ENCODE assay signal across 40 mouse cellular contexts in the genomic region with DNA sequence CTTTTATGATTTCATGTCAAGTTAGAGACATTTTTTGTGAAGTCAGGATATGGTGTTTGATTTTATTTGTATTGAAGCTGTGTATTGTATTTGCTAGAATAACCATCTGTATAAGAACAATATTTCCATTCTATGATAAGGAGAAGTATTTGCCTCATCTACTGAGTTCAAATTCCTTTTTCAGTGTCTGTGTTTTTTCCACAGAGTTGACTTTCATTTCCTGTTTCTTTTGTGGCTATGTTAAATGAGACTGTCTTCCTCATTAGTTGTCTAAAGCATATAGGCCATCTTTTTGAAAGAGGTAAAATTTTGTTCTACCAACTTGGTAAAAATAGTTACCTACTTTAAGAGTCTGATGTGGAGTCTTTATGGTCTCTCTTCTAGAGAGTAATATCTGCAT. TPM values are rescaled to one million over a fixed set of nuclear protein-coding genes. Genes with fewer than 3 reads are reported as not detected.
"Had no signal": no experiment of that assay in that cellular context is flagged by ENCODE, and none has a peak within 500 bp of the region (broad histone marks: within the 10 kb centered on the region; RNA-seq: fewer than 3 reads in every experiment).

No protein-coding gene starts in this region.

- H3K9me3 ChIP-seq: heart, embryonic 10.5 days; heart, embryonic 12.5 days; hindbrain, embryonic 10.5 days; hindbrain, embryonic 12.5 days; intestine, embryonic 15.5 days; limb, embryonic 13.5 days; limb, embryonic 15.5 days; liver, embryonic 13.5 days had no signal

- H3K4me3 ChIP-seq: heart, embryonic 10.5 days; heart, embryonic 12.5 days; hindbrain, embryonic 10.5 days; hindbrain, embryonic 12.5 days; intestine, embryonic 15.5 days; layer of hippocampus, adult 2 months; left cerebral cortex, adult 2 months; limb, embryonic 13.5 days; limb, embryonic 15.5 days; liver, embryonic 13.5 days had no signal

- H3K36me3 ChIP-seq: heart, embryonic 10.5 days; heart, embryonic 12.5 days; hindbrain, embryonic 10.5 days; hindbrain, embryonic 12.5 days; intestine, embryonic 15.5 days; limb, embryonic 13.5 days; limb, embryonic 15.5 days; liver, embryonic 13.5 days had no signal

- DNase-seq: gastrocnemius, postnatal 14 days; gastrocnemius, postnatal 36 days; heart, adult 18-20 months; heart, postnatal 10 days; heart, postnatal 4 days; kidney, adult 18-20 months; kidney, adult 8-10 months; kidney, postnatal 10 days; kidney, postnatal 25 days; kidney, postnatal 4 days; left cerebral cortex, postnatal 4 days; liver, embryonic 13.5 days had no signal

- H3K4me1 ChIP-seq: heart, embryonic 10.5 days; heart, embryonic 12.5 days; hindbrain, embryonic 10.5 days; hindbrain, embryonic 12.5 days; intestine, embryonic 15.5 days; limb, embryonic 13.5 days; limb, embryonic 15.5 days; liver, embryonic 13.5 days had no signal

- H3K4me2 ChIP-seq: heart, embryonic 12.5 days; hindbrain, embryonic 12.5 days; hindbrain, embryonic 14.5 days; intestine, embryonic 15.5 days; limb, embryonic 13.5 days; limb, embryonic 15.5 days; liver, embryonic 11.5 days; liver, embryonic 13.5 days had no signal

- ATAC-seq: hindbrain, embryonic 16.5 days; inflammation-experienced regulatory T-cells, adult 6 months; intestine, embryonic 15.5 days; intestine, postnatal 0 days had no signal

- H3K27ac ChIP-seq: heart, embryonic 10.5 days; hindbrain, embryonic 10.5 days; hindbrain, embryonic 12.5 days; hindbrain, embryonic 14.5 days; intestine, embryonic 15.5 days; layer of hippocampus, adult 2 months; left cerebral cortex, adult 2 months; limb, embryonic 13.5 days; limb, embryonic 15.5 days; liver, embryonic 13.5 days had no signal

- H3K27me3 ChIP-seq: heart, embryonic 12.5 days; hindbrain, embryonic 12.5 days; intestine, embryonic 15.5 days; limb, embryonic 13.5 days; limb, embryonic 15.5 days; liver, embryonic 13.5 days had no signal

- H3K9ac ChIP-seq: heart, embryonic 12.5 days; hindbrain, embryonic 12.5 days; hindbrain, embryonic 14.5 days; intestine, embryonic 15.5 days; limb, embryonic 13.5 days; limb, embryonic 15.5 days; liver, embryonic 13.5 days had no signal

RNA-seq across cellular contexts. Expression of gene Esp1, which starts 10.6 kb away (rescaled TPM):
- total RNA-seq: gastrocnemius, adult 18-20 months; gastrocnemius, adult 8-10 months; gastrocnemius, postnatal 14 days; gastrocnemius, postnatal 36 days; heart, adult 18-20 months; heart, adult 8-10 months; heart, postnatal 10 days; heart, postnatal 25 days; heart, postnatal 4 days; layer of hippocampus, adult 2 months; layer of hippocampus, postnatal 10 days; layer of hippocampus, postnatal 25 days; left cerebral cortex, adult 2 months; left cerebral cortex, postnatal 10 days; left cerebral cortex, postnatal 25 days; left cerebral cortex, postnatal 4 days had no signal
- polyA plus RNA-seq: gonadal fat pad, adult 2 months; heart, embryonic 10.5 days; heart, embryonic 12.5 days; heart, embryonic 14.5 days; heart, embryonic 16.5 days; hindbrain, embryonic 10.5 days; hindbrain, embryonic 12.5 days; hindbrain, embryonic 14.5 days; hindbrain, embryonic 16.5 days; inflammation-experienced regulatory T-cells, adult 6 months; intestine, embryonic 15.5 days; intestine, postnatal 0 days; kidney, embryonic 14.5 days; kidney, embryonic 16.5 days; limb, embryonic 11.5 days; limb, embryonic 13.5 days; limb, embryonic 15.5 days; liver, embryonic 11.5 days; liver, embryonic 13.5 days had no signal
